Mouse (Mus musculus) hematopoietic stem cell, adult 5-6 weeks (primary cell): ENCODE data around the gene Npas3. TPM values are rescaled to one million over a fixed set of nuclear protein-coding genes. Genes with fewer than 3 reads are reported as not detected.

ENCODE experiments used
- ATAC-seq, 2 experiments: fragments of 125-278 bp in 1 of 2; replicated peaks in 1 of 2; 2 replicates each; pipeline ENCODE4 v1.8.0; 2016 to 2017; ENCODE audit warnings: inconsistent platforms in 2 of 2, mild to moderate bottlenecking in 2 of 2, moderate number of reproducible peaks in 2 of 2, low read depth in 1 of 2, moderate TSS enrichment in 1 of 2; ENCODE audit not compliant: low FRiP score in 2 of 2, poor library complexity in 2 of 2, severe bottlenecking in 2 of 2, insufficient read depth in 1 of 2, low TSS enrichment in 1 of 2
- total RNA-seq: library from RNA; stranded (forward); fragments of 172-1452, 232-1000 nt; gene quantifications from 2 replicates; pipeline ENCODE4 v1.2.3, GENCODE M21; 2017

The Npas3 gene
- total RNA-seq, 1 experiment from 2014 or later, result not detected

GRCm38 (mm10) chr12:53697645-53698044 is 449.2 kb downstream of the Npas3 start:
- no peak for ATAC-seq

- ATAC-seq, result no peak
Measured at GRCm38 (mm10) chr12:53698483-53699227, 450.2 kb downstream of the Npas3 start.

- ATAC-seq, result no peak
Measured at GRCm38 (mm10) chr12:53719896-53720295, 471.4 kb downstream of the Npas3 start.

- no peak for ATAC-seq
Measured at GRCm38 (mm10) chr12:53722156-53722555, 473.7 kb downstream of the Npas3 start.

GRCm38 (mm10) chr12:53722718-53723698 is 474.5 kb downstream of the Npas3 start:
- no peak for ATAC-seq

GRCm38 (mm10) chr12:53729275-53729674 is 480.8 kb downstream of the Npas3 start:
- ATAC-seq, result no peak

- ATAC-seq, result no peak
Measured at GRCm38 (mm10) chr12:53738549-53739292, 490.2 kb downstream of the Npas3 start.

- no peak for ATAC-seq
Measured at GRCm38 (mm10) chr12:53746653-53747052, 498.2 kb downstream of the Npas3 start.

- no peak for ATAC-seq
Measured at GRCm38 (mm10) chr12:53749375-53749774, 500.9 kb downstream of the Npas3 start.

- ATAC-seq, result no peak
Measured at GRCm38 (mm10) chr12:53752281-53753072, 504.0 kb downstream of the Npas3 start.

GRCm38 (mm10) chr12:53753368-53753937 is 505.0 kb downstream of the Npas3 start:
- no peak for ATAC-seq

- ATAC-seq, result no peak
Measured at GRCm38 (mm10) chr12:53754236-53754635, 505.8 kb downstream of the Npas3 start.

GRCm38 (mm10) chr12:53757631-53758030 is 509.2 kb downstream of the Npas3 start:
- ATAC-seq, result no peak

- no peak for ATAC-seq
Measured at GRCm38 (mm10) chr12:53758356-53758755, 509.9 kb downstream of the Npas3 start.

GRCm38 (mm10) chr12:53764143-53764542 is 515.7 kb downstream of the Npas3 start:
- ATAC-seq, result no peak

- ATAC-seq, result no peak
Measured at GRCm38 (mm10) chr12:53768392-53768791, 519.9 kb downstream of the Npas3 start.
